Mouse (Mus musculus) layer of hippocampus, postnatal 10 days (tissue): ENCODE data around the gene Zdhhc14. TPM values are rescaled to one million over a fixed set of nuclear protein-coding genes. Genes with fewer than 3 reads are reported as not detected.
A peak's percentile ranks its signal among the peaks of the same experiment; 100 is the strongest.

Experiments used
- DNase-seq, 2 experiments: peaks; one replicate each; pipeline ENCODE4 v3.0.0; 2021; ENCODE audit warnings: low spot score in 2 of 2
- total RNA-seq, 2 experiments: library from RNA; stranded (reverse); gene quantifications; 2 replicates each; pipeline ENCODE4 v1.2.3; 2021

The Zdhhc14 gene
- total RNA-seq, 2 experiments from 2014 or later = 29.0 to 33.2 TPM

GRCm38 (mm10) chr17:5653981-5654380 lies 161.6 kb downstream of the Zdhhc14 start:
- DNase-seq = peak; percentile 22 to 32

GRCm38 (mm10) chr17:5655536-5655935 lies 163.2 kb downstream of the Zdhhc14 start:
- DNase-seq = no peak

- DNase-seq = no peak
These were observed 168.1 kb downstream of the Zdhhc14 start for GRCm38 (mm10) chr17:5660317-5661080.

- DNase-seq = no peak
These were observed 174.3 kb downstream of the Zdhhc14 start for GRCm38 (mm10) chr17:5666652-5667051.

GRCm38 (mm10) chr17:5668456-5668855 lies 176.1 kb downstream of the Zdhhc14 start:
- no peak for DNase-seq

- DNase-seq = no peak
These were observed 176.6 kb downstream of the Zdhhc14 start for GRCm38 (mm10) chr17:5668981-5669380.

GRCm38 (mm10) chr17:5675951-5676350 lies 183.6 kb downstream of the Zdhhc14 start:
- no peak for DNase-seq

GRCm38 (mm10) chr17:5679315-5679714 lies 187.0 kb downstream of the Zdhhc14 start:
- no peak for DNase-seq

GRCm38 (mm10) chr17:5685324-5685723 lies 193.0 kb downstream of the Zdhhc14 start:
- DNase-seq = no peak

GRCm38 (mm10) chr17:5687810-5688209 lies 195.5 kb downstream of the Zdhhc14 start:
- no peak for DNase-seq

- DNase-seq = no peak
These were observed 195.9 kb downstream of the Zdhhc14 start for GRCm38 (mm10) chr17:5688222-5688621.

GRCm38 (mm10) chr17:5688669-5689068 lies 196.3 kb downstream of the Zdhhc14 start:
- DNase-seq = no peak

- DNase-seq = no peak
These were observed 198.6 kb downstream of the Zdhhc14 start for GRCm38 (mm10) chr17:5690746-5691535.

GRCm38 (mm10) chr17:5692661-5693060 lies 200.3 kb downstream of the Zdhhc14 start:
- no peak for DNase-seq

GRCm38 (mm10) chr17:5693256-5693655 lies 200.9 kb downstream of the Zdhhc14 start:
- no peak for DNase-seq

- no peak for DNase-seq
These were observed 206.2 kb downstream of the Zdhhc14 start for GRCm38 (mm10) chr17:5698447-5699096.

- no peak for DNase-seq
These were observed 218.2 kb downstream of the Zdhhc14 start for GRCm38 (mm10) chr17:5710320-5711104.

GRCm38 (mm10) chr17:5711861-5712260 lies 219.5 kb downstream of the Zdhhc14 start:
- no peak for DNase-seq

GRCm38 (mm10) chr17:5713141-5713540 lies 220.8 kb downstream of the Zdhhc14 start:
- no peak for DNase-seq

GRCm38 (mm10) chr17:5716912-5717311 lies 224.6 kb downstream of the Zdhhc14 start:
- DNase-seq = no peak

- no peak for DNase-seq
These were observed 226.5 kb downstream of the Zdhhc14 start for GRCm38 (mm10) chr17:5718768-5719387.
